Mouse (Mus musculus) neural tube, embryonic 10.5 days (tissue): ENCODE results near the gene 4931429L15Rik.

ENCODE experiments used
- DNase-seq: peaks from one replicate; pipeline ENCODE4 v3.0.0-alpha.2; 2017; ENCODE audit warnings: low spot score; ENCODE audit errors: extremely low spot score

Gene 4931429L15Rik

GRCm38 (mm10) chr9:46259111-46259510, 60.7 kb downstream of the 4931429L15Rik start:
- no peak for DNase-seq

GRCm38 (mm10) chr9:46257546-46257945, 62.2 kb downstream of the 4931429L15Rik start:
- no peak for DNase-seq

GRCm38 (mm10) chr9:46256658-46257385, 63.0 kb downstream of the 4931429L15Rik start:
- no peak for DNase-seq

- DNase-seq = no peak
These were observed 63.6 kb downstream of the 4931429L15Rik start for GRCm38 (mm10) chr9:46256177-46256576.
